Mouse (Mus musculus) right cerebral cortex, postnatal 10 days (tissue): ENCODE results near the gene Pidd1.
A peak's percentile ranks its signal among the peaks of the same experiment; 100 is the strongest.

Experiments
- DNase-seq, 2 experiments: peaks; one replicate each; pipeline ENCODE4 v3.0.0; 2021; ENCODE audit warnings: low spot score in 2 of 2

Gene Pidd1

DNA sequence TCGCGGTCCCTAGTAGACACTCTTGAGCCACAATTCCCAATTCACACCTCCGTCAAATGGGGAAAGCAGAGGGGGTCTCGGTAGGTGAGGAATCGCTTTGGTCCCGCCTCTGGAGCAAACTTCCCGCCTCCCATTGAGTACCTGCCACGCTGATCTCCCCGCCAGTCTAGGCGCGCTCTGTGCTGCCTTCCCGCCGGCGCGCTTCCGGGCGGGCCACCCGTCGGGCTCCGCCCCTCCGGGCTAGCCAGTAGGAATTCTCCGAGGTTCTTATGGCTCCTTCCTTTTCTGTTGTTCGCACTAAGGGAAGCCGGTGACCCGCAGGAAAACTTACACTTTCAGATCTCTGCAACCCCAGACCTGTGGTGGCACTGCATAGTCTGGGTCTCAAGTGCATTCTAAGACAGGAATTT, at the start of gene Pidd1:
TSS of gene Pidd1 (minus strand) at position 198 of the 410 bp plus-strand sequence.
- DNase-seq, result peak; percentile 52 to 55

- no peak for DNase-seq
Observed at GRCm38 (mm10) chr7:141492738-141493137, 48.9 kb upstream of the Pidd1 start.

GRCm38 (mm10) chr7:141491151-141491550, 47.3 kb upstream of the Pidd1 start:
- DNase-seq, result no peak

DNA sequence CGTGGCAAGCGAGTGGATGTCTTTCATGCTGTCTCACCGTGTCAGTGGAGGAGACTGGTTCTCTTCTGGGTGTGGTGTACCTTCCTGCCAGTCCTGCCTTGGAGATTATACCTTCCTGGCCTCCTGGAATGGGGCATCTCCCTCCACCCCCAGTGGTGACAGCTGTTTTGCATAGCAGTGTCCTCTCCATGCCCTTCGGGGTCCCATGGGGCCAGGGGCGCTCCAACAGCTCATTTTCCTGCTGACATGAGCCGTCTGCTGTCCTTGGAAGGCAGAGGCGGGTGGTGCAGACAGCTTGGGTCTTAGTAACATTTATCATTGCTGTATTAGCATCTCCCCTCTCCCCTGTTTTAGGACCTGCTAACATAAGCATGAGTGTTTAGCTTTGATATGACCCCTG, 43.3 kb upstream of the Pidd1 start:
- DNase-seq, result no peak

GRCm38 (mm10) chr7:141486239-141486638, 42.4 kb upstream of the Pidd1 start:
- no peak for DNase-seq

GRCm38 (mm10) chr7:141485606-141486005, 41.8 kb upstream of the Pidd1 start:
- DNase-seq, result peak in 1 of 2 experiments; percentile 42

GRCm38 (mm10) chr7:141485186-141485585, 41.4 kb upstream of the Pidd1 start:
- DNase-seq, result no peak

DNA sequence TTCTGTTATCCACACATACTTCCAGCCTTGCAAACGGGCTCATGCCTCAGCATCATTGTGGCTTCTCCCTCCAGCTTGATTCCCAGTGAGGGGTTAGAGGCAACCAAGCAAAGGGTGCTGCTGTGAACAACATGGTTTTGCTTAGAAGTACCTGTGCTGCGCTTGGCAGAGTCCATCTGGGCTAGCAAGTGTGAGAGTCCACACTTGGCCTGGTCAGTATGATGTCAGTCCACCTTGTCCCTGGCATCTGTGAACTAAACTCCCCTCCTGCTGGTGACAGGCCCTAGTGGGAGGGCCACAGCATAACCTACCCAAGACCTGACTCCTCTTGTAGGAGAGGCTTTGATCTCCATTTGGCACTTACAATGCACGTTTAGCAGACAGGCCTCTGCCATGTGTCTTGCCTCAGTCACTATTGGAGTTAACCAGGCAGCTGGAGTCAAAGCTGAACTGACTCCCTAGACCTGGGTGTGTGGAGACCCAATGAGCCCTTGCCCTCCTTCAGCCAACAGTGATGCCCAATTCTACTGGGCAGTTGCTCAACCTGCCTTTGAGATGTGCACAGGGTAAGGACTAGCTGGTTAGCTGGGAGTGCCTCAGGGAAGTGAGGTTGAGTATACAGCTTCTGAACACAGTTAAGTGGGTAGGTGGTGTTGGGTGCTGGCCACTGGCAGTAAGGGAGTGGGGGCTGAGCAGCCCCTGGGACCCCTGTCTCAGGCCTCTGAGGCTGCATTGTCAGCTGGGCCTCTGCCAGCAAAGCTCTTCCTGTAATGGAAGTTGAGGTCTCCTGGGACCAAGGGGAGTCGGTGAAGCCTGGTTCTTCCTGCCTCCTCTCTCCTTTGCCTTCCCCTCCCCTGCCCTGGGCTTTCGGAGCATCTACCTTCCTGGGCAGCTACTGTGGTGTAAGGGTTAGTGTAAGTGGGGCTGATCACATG, 40.6 kb upstream of the Pidd1 start:
- no peak for DNase-seq

GRCm38 (mm10) chr7:141483114-141483653, 39.4 kb upstream of the Pidd1 start:
- no peak for DNase-seq

DNA sequence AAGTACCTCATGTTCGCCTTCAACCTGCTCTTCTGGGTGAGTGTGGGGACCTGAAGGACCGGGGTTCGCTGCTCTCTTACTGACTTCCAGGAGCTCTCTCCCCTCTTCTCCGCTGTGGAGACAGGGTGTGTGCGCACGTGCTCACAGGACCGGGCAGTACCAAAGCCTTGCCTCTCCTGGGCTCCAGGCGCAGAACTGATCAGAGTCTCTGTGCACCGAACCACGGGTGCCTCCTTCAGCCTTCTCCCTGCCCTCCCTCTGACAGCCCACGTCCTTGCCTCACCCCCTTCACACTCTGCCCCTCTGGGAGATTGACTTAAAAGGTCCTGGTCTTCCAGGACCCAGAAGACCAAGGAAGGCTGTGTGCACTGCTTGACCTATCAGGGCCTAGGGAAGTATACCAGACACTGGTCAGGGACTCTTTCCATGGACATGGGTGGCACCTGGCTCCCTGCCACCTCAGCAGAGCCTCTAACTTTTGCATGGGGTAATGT, 38.8 kb upstream of the Pidd1 start:
- no peak for DNase-seq

DNA sequence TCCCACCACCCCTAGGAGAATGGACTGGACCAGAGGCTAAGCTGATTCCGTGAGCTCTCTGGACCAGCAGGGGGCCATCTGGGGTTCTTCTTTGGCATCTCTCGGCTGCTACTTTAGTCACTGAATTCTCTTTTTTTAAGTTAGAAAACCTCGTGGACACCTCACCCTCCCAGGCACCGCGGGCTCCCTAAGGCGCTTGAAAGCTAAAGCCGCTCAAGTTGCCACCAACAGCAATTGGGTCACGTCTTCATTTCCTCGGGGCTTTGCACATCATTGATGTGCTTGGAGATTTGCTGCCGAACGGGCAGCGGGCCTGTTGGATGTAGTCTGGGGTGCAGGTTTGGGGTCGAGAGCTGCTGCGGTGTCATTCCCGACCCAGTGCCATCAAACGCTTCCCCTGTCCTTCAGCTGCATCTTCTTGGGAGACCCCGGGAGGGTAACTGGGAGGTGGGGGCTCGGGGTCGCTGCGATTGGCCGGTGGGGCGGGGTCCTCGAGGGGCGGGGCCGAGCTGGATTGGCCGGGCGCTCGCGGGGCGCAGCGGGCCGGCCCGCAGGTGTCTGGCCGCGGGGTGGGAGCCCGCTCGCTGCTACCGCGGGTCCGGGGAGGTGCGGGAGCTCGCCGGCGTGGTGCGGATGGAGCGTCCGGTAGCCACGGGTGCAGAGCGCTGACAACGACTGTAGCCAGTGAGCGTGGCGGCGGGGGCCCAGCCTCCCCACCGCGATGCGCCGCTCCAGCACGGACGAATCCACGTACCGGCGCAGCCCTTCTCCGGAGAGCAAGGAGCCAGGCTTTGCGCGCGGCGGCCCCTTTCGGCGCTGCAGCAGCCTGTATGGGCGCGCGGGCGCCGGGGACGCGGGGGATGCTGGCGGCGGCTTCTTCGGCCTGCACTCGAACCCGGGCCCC, 37.9 kb upstream of the Pidd1 start:
- peak; percentile 75 for DNase-seq

DNA sequence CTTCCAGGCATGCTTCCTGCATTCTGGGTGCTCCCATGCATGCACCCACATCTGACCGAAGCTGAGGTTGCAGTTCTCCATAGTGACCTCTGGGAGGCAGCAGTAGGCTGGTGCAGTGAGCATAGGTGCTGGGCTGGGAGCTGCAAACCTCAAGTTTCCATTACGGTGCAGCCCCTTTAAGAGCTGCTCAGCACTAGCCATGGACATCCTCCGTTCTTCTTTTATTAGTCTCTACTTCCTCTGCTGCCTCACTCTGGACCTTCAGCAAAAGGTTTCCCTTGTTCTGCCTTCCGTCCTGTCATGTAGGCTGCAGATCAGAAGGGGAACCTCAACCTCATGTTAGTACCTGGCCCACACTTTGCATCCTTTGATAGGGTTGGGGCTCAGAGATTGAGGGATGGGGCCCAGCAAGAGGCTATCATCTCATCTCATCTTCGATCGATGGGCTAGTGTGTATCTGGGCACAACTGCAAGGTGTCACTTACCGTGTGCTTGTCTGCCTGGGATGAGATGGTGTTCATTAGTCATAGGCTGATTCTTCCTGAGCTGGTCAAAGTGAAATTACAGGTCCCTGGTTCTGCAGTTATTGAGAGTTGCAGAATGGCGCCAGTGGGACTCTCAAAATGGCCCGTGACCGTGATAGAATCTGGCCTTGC, 37.1 kb upstream of the Pidd1 start:
- DNase-seq, result peak; percentile 76 to 86

- DNase-seq, result no peak
Observed at GRCm38 (mm10) chr7:141478270-141478748, 34.5 kb upstream of the Pidd1 start.

DNA sequence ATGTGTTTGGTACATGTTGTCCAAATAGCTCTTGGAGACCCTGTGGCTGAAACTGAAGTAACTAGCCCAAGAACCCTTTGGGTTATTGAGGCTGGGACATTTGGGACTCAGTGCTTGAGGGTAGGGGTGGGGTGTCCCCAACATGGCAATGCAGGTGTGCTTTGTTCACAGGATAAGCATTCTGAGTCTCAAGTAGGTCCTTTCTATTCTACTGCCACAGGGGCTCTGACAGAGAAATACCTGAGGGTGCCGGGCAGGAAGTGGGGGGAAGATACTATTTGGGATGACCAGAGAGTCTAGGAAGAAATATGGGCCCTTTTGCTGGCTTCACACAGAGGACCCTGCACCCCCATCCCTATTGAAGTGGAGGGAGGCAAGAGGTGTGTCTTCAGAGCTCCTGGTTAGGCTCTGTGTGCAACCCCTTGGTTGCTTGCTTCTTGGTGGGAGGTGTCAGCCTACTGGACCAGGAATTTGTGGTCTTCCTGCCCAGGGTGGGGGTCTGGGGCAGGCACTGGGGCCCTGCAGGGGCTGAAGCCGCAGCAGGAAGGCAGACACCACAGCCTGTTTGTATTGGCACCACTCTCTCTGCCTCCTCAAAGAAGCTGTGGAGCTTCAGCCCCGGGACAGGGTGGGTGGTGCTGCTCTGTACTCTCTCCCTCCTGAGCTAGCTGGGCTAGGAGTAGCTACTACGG, 33.9 kb upstream of the Pidd1 start:
- DNase-seq, result no peak

GRCm38 (mm10) chr7:141476981-141477370, 33.2 kb upstream of the Pidd1 start:
- DNase-seq, result no peak

DNA sequence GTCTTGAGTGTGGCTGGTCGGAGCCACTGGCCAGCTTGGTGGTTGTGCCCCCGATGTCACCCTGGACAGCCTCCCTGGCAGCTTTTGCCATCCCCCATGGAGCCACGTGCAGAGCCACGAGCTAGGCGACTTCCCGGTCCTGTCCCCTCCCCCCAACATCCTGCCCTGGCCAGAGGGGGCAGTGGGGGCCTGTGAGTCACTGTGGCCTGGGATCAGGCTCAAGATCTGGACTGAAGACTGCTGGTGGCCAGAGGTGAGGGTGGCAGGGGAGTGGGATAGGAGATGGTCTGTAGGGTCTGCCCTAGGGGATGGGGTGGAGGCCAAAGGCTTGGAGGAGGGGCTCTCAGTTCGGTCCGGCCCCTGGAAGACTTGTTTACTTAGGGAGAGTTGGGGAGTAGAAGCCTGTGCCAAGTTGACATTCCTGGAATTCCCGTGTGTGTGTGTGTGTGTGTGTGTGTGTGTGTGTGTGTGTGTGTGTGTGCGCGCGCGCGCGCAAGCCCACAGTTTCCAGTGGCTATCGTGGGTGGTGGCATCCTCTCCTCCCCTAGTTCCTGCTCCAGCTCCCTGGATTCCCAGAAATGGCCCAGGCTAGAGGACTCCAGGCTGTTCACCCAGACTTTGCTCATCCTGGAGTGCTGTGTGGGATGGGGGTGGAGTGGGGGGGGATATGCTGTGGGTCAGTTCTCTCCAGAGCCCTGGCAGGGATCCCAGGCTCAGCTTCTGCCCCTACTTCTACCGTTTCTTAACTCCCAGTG, 32.6 kb upstream of the Pidd1 start:
- DNase-seq, result peak; percentile 69 to 76

DNA sequence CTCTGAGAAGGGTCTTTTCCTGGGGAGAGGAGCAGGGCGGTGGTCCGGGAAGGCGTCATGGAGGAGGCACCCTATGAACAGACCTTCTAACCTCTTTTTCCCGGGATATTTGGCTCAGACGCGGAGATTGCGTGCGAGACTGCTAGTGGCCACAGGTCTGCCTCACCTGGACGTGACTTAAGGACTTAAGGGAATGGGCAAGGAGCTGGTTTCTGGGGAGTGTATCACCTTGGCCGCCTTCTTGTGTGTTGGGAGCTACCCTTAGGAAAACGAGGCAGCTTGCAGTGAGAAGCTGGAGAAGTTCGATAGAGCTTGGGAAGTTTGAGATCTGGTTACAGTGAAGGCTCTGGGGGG, 32.0 kb upstream of the Pidd1 start:
- peak in 1 of 2 experiments; percentile 40 for DNase-seq

DNA sequence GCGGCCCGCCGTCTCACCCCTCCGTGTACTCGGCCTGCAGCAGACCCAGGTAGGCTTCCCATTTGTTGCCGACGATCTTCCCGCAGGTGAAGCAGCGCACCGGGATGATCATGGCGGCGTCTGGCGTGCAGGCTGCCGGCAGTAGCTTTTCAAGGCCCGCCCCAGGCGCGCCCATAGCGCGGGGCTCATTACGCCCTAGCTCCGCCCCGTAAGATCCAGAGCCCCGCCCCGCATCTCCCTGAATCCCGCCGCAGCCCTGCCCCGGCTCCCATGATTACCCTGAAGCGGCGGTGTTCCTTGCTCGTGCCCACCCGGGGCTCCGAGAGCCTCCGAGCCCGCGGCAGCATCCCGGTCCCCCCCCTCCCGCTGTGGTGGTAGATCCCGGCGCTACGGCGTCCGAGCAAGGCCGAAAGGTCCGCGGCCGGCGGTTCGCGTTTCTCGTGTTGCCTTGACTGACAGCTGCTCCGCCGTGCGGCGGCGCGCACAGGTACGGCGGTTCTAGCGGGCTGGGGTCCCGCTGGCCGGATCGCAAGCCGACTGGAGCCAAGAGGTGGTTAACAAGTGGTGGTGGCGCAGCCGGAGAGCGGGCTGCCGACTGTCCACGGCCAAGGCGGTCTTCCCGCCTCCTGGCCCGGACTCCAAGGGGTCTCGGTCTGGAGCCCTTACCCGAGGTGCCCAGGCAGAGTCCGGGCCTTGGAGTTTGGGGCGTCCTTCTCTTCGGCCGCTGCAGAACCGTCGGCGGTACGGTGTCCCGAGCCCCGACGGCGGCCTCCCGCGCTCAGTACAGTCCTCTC, 31.4 kb upstream of the Pidd1 start, which contains the start of the genes Polr2l and Tspan4:
TSS of gene Polr2l (minus strand) at position 122 of the 794 bp plus-strand sequence.
TSS of gene Tspan4 (plus strand) at position 230 of the 794 bp plus-strand sequence.
- DNase-seq, result peak; percentile 89 to 91

GRCm38 (mm10) chr7:141474160-141474559, 30.3 kb upstream of the Pidd1 start:
- no peak for DNase-seq
